Mouse (Mus musculus): ENCODE data around the gene Tas2r143. TPM values are rescaled to one million over a fixed set of nuclear protein-coding genes. Genes with fewer than 3 reads are reported as not detected.

The Tas2r143 gene
- polyA plus RNA-seq, 2 experiments from 2014 or later: not detected

- no peak for ATAC-seq
Measured at GRCm38 (mm10) chr6:42369870-42370269, 30.2 kb upstream of the Tas2r143 start.

GRCm38 (mm10) chr6:42370630-42371363 lies 29.2 kb upstream of the Tas2r143 start:
- ATAC-seq: no peak

GRCm38 (mm10) chr6:42372001-42372400 lies 28.0 kb upstream of the Tas2r143 start:
- ATAC-seq: no peak

- no peak for ATAC-seq
Measured at GRCm38 (mm10) chr6:42372421-42372815, 27.6 kb upstream of the Tas2r143 start.

GRCm38 (mm10) chr6:42372816-42373547 lies 27.1 kb upstream of the Tas2r143 start, which contains the start of gene Epha1:
TSS of gene Epha1 (minus strand) at chr6:42373268.
- peak; percentile 67 for ATAC-seq

- no peak for ATAC-seq
Measured at GRCm38 (mm10) chr6:42373669-42374430, 26.2 kb upstream of the Tas2r143 start.

GRCm38 (mm10) chr6:42374701-42375100 lies 25.3 kb upstream of the Tas2r143 start:
- ATAC-seq: no peak

GRCm38 (mm10) chr6:42375131-42375530 lies 24.9 kb upstream of the Tas2r143 start:
- no peak for ATAC-seq

- ATAC-seq: no peak
Measured at GRCm38 (mm10) chr6:42376016-42376415, 24.0 kb upstream of the Tas2r143 start.

- peak; percentile 41 for ATAC-seq
Measured at GRCm38 (mm10) chr6:42376504-42377019, 23.5 kb upstream of the Tas2r143 start.

- no peak for ATAC-seq
Measured at GRCm38 (mm10) chr6:42377280-42377679, 22.8 kb upstream of the Tas2r143 start.

GRCm38 (mm10) chr6:42379551-42379950 lies 20.5 kb upstream of the Tas2r143 start:
- no peak for ATAC-seq

- peak; percentile 60 for ATAC-seq
Measured at GRCm38 (mm10) chr6:42380416-42381144, 19.5 kb upstream of the Tas2r143 start.

- ATAC-seq: no peak
Measured at GRCm38 (mm10) chr6:42381221-42381620, 18.8 kb upstream of the Tas2r143 start.

GRCm38 (mm10) chr6:42381916-42382381 lies 18.1 kb upstream of the Tas2r143 start:
- no peak for ATAC-seq

- no peak for ATAC-seq
Measured at GRCm38 (mm10) chr6:42383360-42383759, 16.7 kb upstream of the Tas2r143 start.

- no peak for ATAC-seq
Measured at GRCm38 (mm10) chr6:42385635-42386034, 14.4 kb upstream of the Tas2r143 start.

- ATAC-seq: no peak
Measured at GRCm38 (mm10) chr6:42391796-42392330, 8.2 kb upstream of the Tas2r143 start.

- ATAC-seq: no peak
Measured at GRCm38 (mm10) chr6:42395960-42396809, 3.9 kb upstream of the Tas2r143 start.

GRCm38 (mm10) chr6:42397041-42397657 lies 2.9 kb upstream of the Tas2r143 start:
- no peak for ATAC-seq

Data from activated CD4-positive, CD25-positive, alpha-beta regulatory T cell, adult 4 months (primary cell).